Mouse (Mus musculus): ENCODE results near the gene Ccr3. TPM values are rescaled to one million over a fixed set of nuclear protein-coding genes. Genes with fewer than 3 reads are reported as not detected.
"Not testable (repeated sequence)": the region's sequence is repeated elsewhere in the genome, so short reads cannot be mapped to it uniquely, and the experiment has no call there.

Gene Ccr3
- polyA plus RNA-seq, 1 experiment from 2014 or later: not detected

- not testable (repeated sequence) for H3K9me3 ChIP-seq (ENCODE audit: control insufficient read depth, low read length); H3K9ac ChIP-seq (replicated peaks; ENCODE audit: low read length); ATAC-seq (ENCODE audit: low FRiP score, low TSS enrichment); H3K36me3 ChIP-seq (ENCODE audit: control insufficient read depth, insufficient read depth, low read length); H3K27ac ChIP-seq (replicated peaks; ENCODE audit: low read depth, low read length); H3K4me3 ChIP-seq (replicated peaks; ENCODE audit: low read depth, low read length); H3K4me2 ChIP-seq (ENCODE audit: low read length); H3K4me1 ChIP-seq (ENCODE audit: control insufficient read depth, insufficient read depth, low read length); DNase-seq; H3K27me3 ChIP-seq (ENCODE audit: control insufficient read depth, insufficient read depth, low read length)
- 65% methylated on average over 3 of the region's 3 CpGs for WGBS
Observed at GRCm38 (mm10) chr9:124061474-124062432, 40.0 kb downstream of the Ccr3 start.

GRCm38 (mm10) chr9:124066572-124067103, 44.9 kb downstream of the Ccr3 start:
- Histone ChIP-seq H3K9me3 (ENCODE audit: control insufficient read depth, low read length) (no peaks in the 10 kb centered on the region), H3K4me3 (replicated peaks; ENCODE audit: low read depth, low read length) (no peak overlapping the region), H3K4me1 (ENCODE audit: control insufficient read depth, insufficient read depth, low read length) (no peaks in the 10 kb centered on the region), H3K27me3 (ENCODE audit: control insufficient read depth, insufficient read depth, low read length) (no peaks in the 10 kb centered on the region), H3K36me3 (ENCODE audit: control insufficient read depth, insufficient read depth, low read length) (no peaks in the 10 kb centered on the region), H3K4me2 (ENCODE audit: low read length) (no peak overlapping the region), H3K27ac (replicated peaks; ENCODE audit: low read depth, low read length) (no peak overlapping the region), H3K9ac (replicated peaks; ENCODE audit: low read length) (no peak overlapping the region)
- DNase-seq (no peak), ATAC-seq (ENCODE audit: low FRiP score, low TSS enrichment) (no peak)

GRCm38 (mm10) chr9:124068098-124069058, 46.6 kb downstream of the Ccr3 start:
- DNase-seq (no peak), ATAC-seq (ENCODE audit: low FRiP score, low TSS enrichment) (no peak)
- 70% methylated on average over 2 of the region's 2 CpGs for WGBS
- no peaks in the 10 kb centered on the region for H3K36me3 ChIP-seq (ENCODE audit: control insufficient read depth, insufficient read depth, low read length)
- no peak overlapping the region for H3K27ac ChIP-seq (replicated peaks; ENCODE audit: low read depth, low read length)
- H3K4me3 ChIP-seq (replicated peaks; ENCODE audit: low read depth, low read length): no peak overlapping the region
- H3K4me2 ChIP-seq (ENCODE audit: low read length): no peak overlapping the region
- H3K9ac ChIP-seq (replicated peaks; ENCODE audit: low read length): no peak overlapping the region
- no peaks in the 10 kb centered on the region for H3K27me3 ChIP-seq (ENCODE audit: control insufficient read depth, insufficient read depth, low read length)
- no peaks in the 10 kb centered on the region for H3K9me3 ChIP-seq (ENCODE audit: control insufficient read depth, low read length)
- H3K4me1 ChIP-seq (ENCODE audit: control insufficient read depth, insufficient read depth, low read length): no peaks in the 10 kb centered on the region

DNA sequence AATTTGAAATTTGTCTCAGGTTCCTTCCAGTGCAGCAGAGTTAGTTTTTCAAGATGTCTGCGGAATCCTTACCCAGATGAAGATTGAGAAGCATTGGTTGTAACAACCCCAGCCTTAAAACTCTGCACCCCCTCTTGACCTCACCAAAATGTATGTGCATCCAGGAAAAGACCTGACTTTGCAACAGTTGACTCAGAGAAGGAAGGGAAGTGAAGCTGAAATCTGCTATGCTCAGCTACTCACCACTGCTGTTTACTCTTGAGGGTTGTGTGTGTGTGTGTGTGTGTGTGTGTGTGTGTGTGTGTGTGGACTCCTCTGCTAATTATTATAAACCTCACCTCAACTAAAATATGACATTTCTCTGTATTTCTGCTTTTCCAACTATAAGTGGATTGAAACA, 49.7 kb downstream of the Ccr3 start:
- Histone ChIP-seq H3K27me3 (ENCODE audit: control insufficient read depth, insufficient read depth, low read length) (no peaks in the 10 kb centered on the region), H3K27ac (replicated peaks; ENCODE audit: low read depth, low read length) (no peak overlapping the region), H3K9ac (replicated peaks; ENCODE audit: low read length) (no peak overlapping the region), H3K9me3 (ENCODE audit: control insufficient read depth, low read length) (no peaks in the 10 kb centered on the region), H3K4me2 (ENCODE audit: low read length) (no peak overlapping the region), H3K4me1 (ENCODE audit: control insufficient read depth, insufficient read depth, low read length) (no peaks in the 10 kb centered on the region), H3K36me3 (ENCODE audit: control insufficient read depth, insufficient read depth, low read length) (no peaks in the 10 kb centered on the region), H3K4me3 (replicated peaks; ENCODE audit: low read depth, low read length) (no peak overlapping the region)
- 93% methylated on average over 1 of the region's 1 CpGs for WGBS
- no peak for ATAC-seq (ENCODE audit: low FRiP score, low TSS enrichment)
- no peak for DNase-seq

- 55% methylated on average over 4 of the region's 4 CpGs for WGBS
- Histone ChIP-seq H3K27me3 (ENCODE audit: control insufficient read depth, insufficient read depth, low read length) (no peaks in the 10 kb centered on the region), H3K4me2 (ENCODE audit: low read length) (no peak overlapping the region), H3K9me3 (ENCODE audit: control insufficient read depth, low read length) (no peaks in the 10 kb centered on the region), H3K36me3 (ENCODE audit: control insufficient read depth, insufficient read depth, low read length) (no peaks in the 10 kb centered on the region), H3K4me3 (replicated peaks; ENCODE audit: low read depth, low read length) (no peak overlapping the region), H3K4me1 (ENCODE audit: control insufficient read depth, insufficient read depth, low read length) (no peaks in the 10 kb centered on the region), H3K27ac (replicated peaks; ENCODE audit: low read depth, low read length) (no peak overlapping the region), H3K9ac (replicated peaks; ENCODE audit: low read length) (no peak overlapping the region)
- ATAC-seq (ENCODE audit: low FRiP score, low TSS enrichment) (no peak), DNase-seq (no peak)
Observed at GRCm38 (mm10) chr9:124079803-124080202, 58.0 kb downstream of the Ccr3 start.

- not testable (repeated sequence) for DNase-seq; ATAC-seq (ENCODE audit: low FRiP score, low TSS enrichment); H3K4me2 ChIP-seq (ENCODE audit: low read length); H3K9me3 ChIP-seq (ENCODE audit: control insufficient read depth, low read length); H3K4me3 ChIP-seq (replicated peaks; ENCODE audit: low read depth, low read length); H3K9ac ChIP-seq (replicated peaks; ENCODE audit: low read length); H3K27me3 ChIP-seq (ENCODE audit: control insufficient read depth, insufficient read depth, low read length); H3K36me3 ChIP-seq (ENCODE audit: control insufficient read depth, insufficient read depth, low read length); H3K27ac ChIP-seq (replicated peaks; ENCODE audit: low read depth, low read length); H3K4me1 ChIP-seq (ENCODE audit: control insufficient read depth, insufficient read depth, low read length)
- 96% methylated on average over 12 of the region's 13 CpGs for WGBS
Observed at GRCm38 (mm10) chr9:124080471-124080870, 58.7 kb downstream of the Ccr3 start.

Other genes with a start within 250 kb of the Ccr3 start
- 0.11 TPM in 2 replicates for gene Cxcr6, start 215.5 kb upstream of the Ccr3 start, polyA plus RNA-seq (2014; fragmentation: Nextera tagmentation; extraction: Ambion mirVana)
- gene Fyco1, start 170.1 kb upstream of the Ccr3 start, polyA plus RNA-seq (2014; fragmentation: Nextera tagmentation; extraction: Ambion mirVana): 9.7 and 10.2 TPM in 2 replicates
- gene Xcr1, start 159.9 kb upstream of the Ccr3 start, polyA plus RNA-seq (2014; fragmentation: Nextera tagmentation; extraction: Ambion mirVana): 0.04 TPM in 1 of 2 replicates, not detected in the other
- gene Ccr1, start 53.3 kb upstream of the Ccr3 start, polyA plus RNA-seq (2014; fragmentation: Nextera tagmentation; extraction: Ambion mirVana): 1.7 TPM in 1 of 2 replicates, not detected in the other
- gene Ccr1l1, start 43.6 kb upstream of the Ccr3 start, polyA plus RNA-seq (2014; fragmentation: Nextera tagmentation; extraction: Ambion mirVana): not detected in 2 replicates
- 0.54 TPM in 1 of 2 replicates, not detected in the other for gene Ccr2, start 80.0 kb downstream of the Ccr3 start, polyA plus RNA-seq (2014; fragmentation: Nextera tagmentation; extraction: Ambion mirVana)
- 0.39 and 1.3 TPM in 2 replicates for gene Ccr5, start 99.6 kb downstream of the Ccr3 start, polyA plus RNA-seq (2014; fragmentation: Nextera tagmentation; extraction: Ambion mirVana)

Data from midbrain, embryonic 14.5 days (tissue).